Mouse (Mus musculus): Measurements from ENCODE around the gene Isoc2b.
A peak's percentile ranks its signal among the peaks of the same experiment; 100 is the strongest.
"Not testable (repeated sequence)": the region's sequence is repeated elsewhere in the genome, so short reads cannot be mapped to it uniquely, and the experiment has no call there.

Isoc2b gene

GRCm38 (mm10) chr7:4865579-4866493 is 4.2 kb downstream of the Isoc2b start:
- peak; percentile 95 to 98 for DNase-seq (ENCODE audit: low spot score in 2 of 2)

- peak in 1 of 2 experiments; percentile 34 for DNase-seq (ENCODE audit: low spot score in 2 of 2)
Measured at GRCm38 (mm10) chr7:4865090-4865489, 5.0 kb downstream of the Isoc2b start.

- no peak for DNase-seq (ENCODE audit: low spot score in 2 of 2)
Measured at GRCm38 (mm10) chr7:4864130-4864845, 5.8 kb downstream of the Isoc2b start.

- no peak for DNase-seq (ENCODE audit: low spot score in 2 of 2)
Measured at GRCm38 (mm10) chr7:4863541-4864080, 6.4 kb downstream of the Isoc2b start.

GRCm38 (mm10) chr7:4863041-4863440 is 7.0 kb downstream of the Isoc2b start:
- DNase-seq (ENCODE audit: low spot score in 2 of 2), result no peak

GRCm38 (mm10) chr7:4860926-4861325 is 9.1 kb downstream of the Isoc2b start:
- DNase-seq (ENCODE audit: low spot score in 2 of 2), result not testable (repeated sequence)

- DNase-seq (ENCODE audit: low spot score in 2 of 2), result no peak
Measured at GRCm38 (mm10) chr7:4859418-4859978, 10.6 kb downstream of the Isoc2b start.

GRCm38 (mm10) chr7:4857321-4857720 is 12.7 kb downstream of the Isoc2b start:
- DNase-seq (ENCODE audit: low spot score in 2 of 2), result no peak

- no peak for DNase-seq (ENCODE audit: low spot score in 2 of 2)
Measured at GRCm38 (mm10) chr7:4856508-4856907, 13.6 kb downstream of the Isoc2b start.

- no peak for DNase-seq (ENCODE audit: low spot score in 2 of 2)
Measured at GRCm38 (mm10) chr7:4853613-4854012, 16.4 kb downstream of the Isoc2b start.

- no peak for DNase-seq (ENCODE audit: low spot score in 2 of 2)
Measured at GRCm38 (mm10) chr7:4851315-4851688, 18.8 kb downstream of the Isoc2b start.

GRCm38 (mm10) chr7:4850621-4851314 is 19.3 kb downstream of the Isoc2b start:
- no peak for DNase-seq (ENCODE audit: low spot score in 2 of 2)

- no peak for DNase-seq (ENCODE audit: low spot score in 2 of 2)
Measured at GRCm38 (mm10) chr7:4849372-4849771, 20.7 kb downstream of the Isoc2b start.

- DNase-seq (ENCODE audit: low spot score in 2 of 2), result peak; percentile 84 to 94
Measured at GRCm38 (mm10) chr7:4844917-4845309, 25.1 kb downstream of the Isoc2b start.

- no peak for DNase-seq (ENCODE audit: low spot score in 2 of 2)
Measured at GRCm38 (mm10) chr7:4844245-4844916, 25.7 kb downstream of the Isoc2b start, which contains the start of gene Shisa7. Shisa7 (minus strand) TSS chr7:4844696.

GRCm38 (mm10) chr7:4843604-4844244 is 26.3 kb downstream of the Isoc2b start:
- DNase-seq (ENCODE audit: low spot score in 2 of 2), result peak; percentile 64 to 81

- peak in 1 of 2 experiments; percentile 52 for DNase-seq (ENCODE audit: low spot score in 2 of 2)
Measured at GRCm38 (mm10) chr7:4842634-4843131, 27.4 kb downstream of the Isoc2b start.

GRCm38 (mm10) chr7:4842077-4842476 is 28.0 kb downstream of the Isoc2b start:
- peak in 1 of 2 experiments; percentile 63 for DNase-seq (ENCODE audit: low spot score in 2 of 2)

- no peak for DNase-seq (ENCODE audit: low spot score in 2 of 2)
Measured at GRCm38 (mm10) chr7:4837639-4838038, 32.4 kb downstream of the Isoc2b start.

- DNase-seq (ENCODE audit: low spot score in 2 of 2), result peak in 1 of 2 experiments; percentile 44
Measured at GRCm38 (mm10) chr7:4836351-4836792, 33.7 kb downstream of the Isoc2b start.

All from left cerebral cortex, adult 9 months (tissue).